Mouse (Mus musculus) olfactory bulb, adult 2 months (tissue): ENCODE measurements around the gene Dera.

Experiments
- CTCF ChIP-seq: fragments of 200-500 bp; IDR thresholded peaks from 2 replicates; pipeline ENCODE4 v1.5.1; 2012; ENCODE audit warnings: low read depth, mild to moderate bottlenecking, low read length, moderate library complexity; ENCODE audit not compliant: insufficient read depth
- POLR2A ChIP-seq: fragments of 200-500 bp; IDR thresholded peaks from 2 replicates; pipeline ENCODE4 v1.6.1; 2012; ENCODE audit warnings: mild to moderate bottlenecking, low read depth, low read length, moderate library complexity; ENCODE audit not compliant: insufficient read depth

DNA sequence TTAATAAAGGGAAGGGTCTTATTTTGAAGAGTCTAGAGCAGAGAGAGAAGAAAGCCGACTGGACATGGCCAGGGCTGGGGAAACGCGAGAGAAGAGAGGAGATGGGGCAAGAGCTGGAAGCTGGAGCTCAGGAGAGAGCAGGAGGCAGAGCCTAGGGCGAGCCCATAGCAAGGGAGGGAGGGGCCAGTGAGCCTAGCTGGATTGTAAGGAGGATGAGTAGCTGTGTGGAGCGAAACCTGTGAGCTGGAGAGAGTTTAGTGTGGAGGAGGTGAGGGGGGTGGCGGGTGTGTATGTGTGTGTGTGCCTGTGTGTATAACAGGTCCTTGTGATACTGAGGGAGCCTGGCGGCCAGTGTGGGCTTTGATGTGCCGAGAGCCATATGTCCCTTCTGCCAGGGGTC lies 5.3 kb downstream of the Dera start:
- TF ChIP-seq POLR2A (no peak), CTCF (no peak)
